In genomic region chr2:92691438-92691837, GRCm38 (mm10) we compare ENCODE assay signal across 28 mouse cellular contexts.
"Had no signal": no experiment of that assay in that cellular context is flagged by ENCODE, and none has a peak within 500 bp of the region (broad histone marks: within the 10 kb centered on the region; RNA-seq: fewer than 3 reads in every experiment).

No protein-coding gene starts in this region.

- H3K36me3 ChIP-seq: heart, embryonic 13.5 days; heart, embryonic 15.5 days; hindbrain, embryonic 13.5 days; hindbrain, embryonic 15.5 days; kidney, embryonic 15.5 days; limb, embryonic 10.5 days; limb, embryonic 12.5 days; liver, embryonic 13.5 days; liver, embryonic 15.5 days had no signal

- H3K9ac ChIP-seq: heart, embryonic 13.5 days; heart, embryonic 15.5 days; hindbrain, embryonic 13.5 days; hindbrain, embryonic 15.5 days; kidney, embryonic 15.5 days; limb, embryonic 12.5 days; liver, embryonic 13.5 days; liver, embryonic 15.5 days; liver, postnatal 0 days had no signal

- H3K4me1 ChIP-seq: heart, embryonic 13.5 days; heart, embryonic 15.5 days; limb, embryonic 10.5 days; liver, embryonic 13.5 days; liver, embryonic 15.5 days had no signal

- DNase-seq: gastrocnemius, adult 2 months; gastrocnemius, postnatal 10 days; gastrocnemius, postnatal 25 days; heart, adult 18-20 months; heart, postnatal 14 days; heart, postnatal 36 days; kidney, adult 11 months; kidney, adult 2 months; kidney, adult 9 months; kidney, postnatal 10 days; kidney, postnatal 25 days; kidney, postnatal 4 days; layer of hippocampus, adult 9-11 months; liver; liver, embryonic 13.5 days; liver, postnatal 0 days had no signal

- H3K27me3 ChIP-seq: heart, embryonic 13.5 days; heart, embryonic 15.5 days; hindbrain, embryonic 15.5 days; kidney, embryonic 15.5 days; limb, embryonic 12.5 days; liver, embryonic 13.5 days; liver, embryonic 15.5 days had no signal

- ATAC-seq: hindbrain, postnatal 0 days; intestine, embryonic 16.5 days; liver, postnatal 0 days had no signal

- H3K27ac ChIP-seq: gastrocnemius, adult 2 months; heart, embryonic 13.5 days; heart, embryonic 15.5 days; hindbrain, embryonic 13.5 days; hindbrain, embryonic 15.5 days; hindbrain, postnatal 0 days; kidney, embryonic 15.5 days; limb, embryonic 10.5 days; limb, embryonic 12.5 days; liver, embryonic 13.5 days; liver, embryonic 15.5 days had no signal

- H3K4me3 ChIP-seq: gastrocnemius, adult 2 months; heart, embryonic 13.5 days; heart, embryonic 15.5 days; hindbrain, embryonic 13.5 days; hindbrain, embryonic 15.5 days; kidney, embryonic 15.5 days; limb, embryonic 10.5 days; limb, embryonic 12.5 days; liver, embryonic 13.5 days; liver, embryonic 15.5 days had no signal

- H3K4me2 ChIP-seq: heart, embryonic 11.5 days; heart, embryonic 13.5 days; heart, embryonic 15.5 days; hindbrain, embryonic 13.5 days; hindbrain, embryonic 15.5 days; kidney, embryonic 15.5 days; limb, embryonic 12.5 days; liver, embryonic 11.5 days; liver, embryonic 13.5 days; liver, embryonic 15.5 days had no signal

- H3K9me3 ChIP-seq: heart, embryonic 13.5 days; heart, embryonic 15.5 days; hindbrain, embryonic 13.5 days; hindbrain, embryonic 15.5 days; kidney, embryonic 15.5 days; limb, embryonic 10.5 days; limb, embryonic 12.5 days; liver, embryonic 13.5 days; liver, embryonic 15.5 days had no signal
